Mouse (Mus musculus) thymus, postnatal 14 days (tissue): Measurements from ENCODE around the gene Kctd7.
A peak's percentile ranks its signal among the peaks of the same experiment; 100 is the strongest.

Experiments
- DNase-seq: peaks from one replicate; pipeline ENCODE4 v3.0.0; 2021

The Kctd7 gene

DNA sequence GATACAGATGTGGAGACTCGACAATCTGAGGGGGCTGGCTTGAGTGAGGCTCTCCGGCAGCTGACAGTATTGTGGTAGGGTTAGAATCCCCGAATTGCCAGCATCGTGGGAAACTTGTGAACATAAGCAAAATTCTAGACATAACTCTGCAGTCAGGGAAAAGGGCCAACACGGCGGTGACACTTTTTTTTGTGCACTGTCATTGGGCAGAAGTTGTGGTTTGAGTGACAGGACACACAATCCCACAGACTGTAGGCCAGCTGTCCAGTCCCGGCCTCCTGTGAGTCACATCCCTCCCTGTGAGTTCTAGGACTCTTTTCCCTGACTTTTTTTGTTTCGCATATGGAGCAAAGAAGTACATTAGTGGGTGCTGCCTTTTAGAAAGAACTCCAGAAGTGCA, 1.3 kb downstream of the Kctd7 start:
- no peak for DNase-seq

DNA sequence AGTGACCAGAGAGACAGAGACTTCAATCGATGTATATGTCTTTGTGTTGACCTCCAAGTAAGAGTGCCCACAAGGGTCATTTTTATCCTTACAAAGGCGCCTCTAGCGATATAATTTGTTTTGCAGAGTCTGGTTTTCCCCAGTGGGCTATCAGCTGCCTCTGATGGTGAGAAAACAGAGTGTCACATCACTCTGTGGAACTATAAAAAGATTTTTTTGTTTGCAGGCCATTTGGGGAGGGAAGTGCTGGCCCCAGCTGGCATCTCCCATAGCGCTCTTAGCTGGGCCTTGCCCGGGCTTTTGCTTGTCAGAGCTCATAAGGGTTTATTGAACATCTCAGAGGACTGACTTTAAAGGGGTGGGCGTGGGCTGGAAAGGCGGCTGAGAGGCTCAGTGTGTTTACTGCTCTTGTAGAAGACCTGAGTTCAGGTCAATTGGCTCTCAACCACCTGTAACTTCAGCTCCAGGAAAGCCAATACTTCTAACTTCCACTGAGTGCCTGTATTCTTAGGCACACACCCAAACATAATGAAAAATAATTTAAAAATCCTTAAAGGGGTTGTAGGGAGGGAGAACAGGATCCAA, 5.2 kb downstream of the Kctd7 start:
- no peak for DNase-seq

DNA sequence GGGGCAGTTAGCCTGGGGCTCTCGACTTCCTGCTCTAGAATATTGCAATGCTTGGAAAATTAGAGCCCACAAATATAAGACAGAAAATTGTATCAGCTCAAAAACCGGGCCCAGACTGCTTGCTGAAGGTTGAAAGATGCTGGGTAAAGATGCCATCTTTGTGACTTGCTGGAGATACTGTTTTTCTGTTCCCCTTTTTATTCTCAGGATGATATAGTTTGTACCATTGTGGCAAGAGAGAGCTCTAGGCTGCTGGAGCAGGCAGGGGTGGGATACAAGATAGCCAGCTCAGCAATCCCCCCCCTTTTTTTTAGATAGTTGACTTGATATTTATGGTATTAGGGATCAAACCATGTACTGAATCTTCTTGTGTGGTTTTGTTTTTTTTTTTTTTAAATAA, 9.6 kb downstream of the Kctd7 start:
- no peak for DNase-seq

DNA sequence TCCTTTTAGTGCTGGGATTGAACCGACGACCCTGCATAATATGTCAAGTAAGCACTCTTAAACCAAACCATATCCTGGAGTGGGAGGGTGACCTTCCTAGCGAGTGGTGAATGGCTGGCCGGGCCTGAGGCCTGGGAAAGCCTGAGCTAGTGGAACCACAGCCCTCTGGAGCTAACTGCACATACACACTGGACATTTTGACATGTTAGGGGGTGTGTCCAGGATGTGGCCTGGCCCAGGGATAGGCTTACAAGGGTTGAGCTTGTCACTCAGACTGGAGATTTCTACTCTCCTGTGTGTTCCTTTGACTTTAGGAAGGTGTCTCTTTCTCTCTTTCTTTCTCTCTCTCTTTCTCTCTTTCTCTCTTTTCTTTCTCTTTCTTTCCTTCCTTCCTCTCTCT, 13.9 kb downstream of the Kctd7 start:
- DNase-seq, result no peak

DNA sequence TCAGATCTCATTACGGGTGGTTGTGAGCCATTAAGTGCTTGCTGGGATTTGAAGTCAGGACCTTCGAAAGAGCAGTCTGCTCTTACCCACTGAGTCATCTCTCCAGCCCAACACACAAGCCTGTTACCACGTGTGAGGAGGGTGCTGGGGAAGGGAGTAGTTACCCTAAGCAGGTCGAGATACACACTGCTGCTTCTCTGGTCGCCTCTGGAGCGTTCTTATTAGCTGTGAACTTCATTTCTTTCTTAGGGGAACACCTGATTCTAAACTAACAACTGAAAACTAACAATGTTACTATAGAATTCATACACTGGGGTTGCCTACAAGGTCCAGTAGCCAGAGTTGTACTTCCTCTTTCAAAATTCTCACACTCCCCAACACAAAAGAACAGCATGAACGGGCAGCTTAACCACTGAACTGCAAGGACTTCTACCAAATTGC, 15.1 kb downstream of the Kctd7 start:
- no peak for DNase-seq

DNA sequence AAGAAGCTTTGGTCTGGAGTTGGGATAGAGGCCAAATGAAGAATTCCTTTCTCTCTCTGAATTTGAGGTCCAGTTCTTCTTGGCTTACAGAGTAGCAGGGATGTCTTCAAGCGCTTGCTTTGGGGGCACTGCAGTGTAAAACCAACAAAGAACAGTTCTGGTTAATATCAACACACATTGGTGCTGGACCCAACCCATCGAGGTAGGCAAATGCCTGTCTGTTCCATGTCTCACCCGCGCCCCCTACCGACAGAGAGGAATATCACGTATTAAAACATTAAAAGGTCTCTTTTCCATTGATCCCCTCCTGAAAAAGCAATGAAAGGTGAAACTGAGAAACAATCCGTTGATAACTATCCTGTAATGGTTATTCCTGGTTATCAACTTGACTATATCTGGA, 19.0 kb downstream of the Kctd7 start:
- DNase-seq, result peak; percentile 80

DNA sequence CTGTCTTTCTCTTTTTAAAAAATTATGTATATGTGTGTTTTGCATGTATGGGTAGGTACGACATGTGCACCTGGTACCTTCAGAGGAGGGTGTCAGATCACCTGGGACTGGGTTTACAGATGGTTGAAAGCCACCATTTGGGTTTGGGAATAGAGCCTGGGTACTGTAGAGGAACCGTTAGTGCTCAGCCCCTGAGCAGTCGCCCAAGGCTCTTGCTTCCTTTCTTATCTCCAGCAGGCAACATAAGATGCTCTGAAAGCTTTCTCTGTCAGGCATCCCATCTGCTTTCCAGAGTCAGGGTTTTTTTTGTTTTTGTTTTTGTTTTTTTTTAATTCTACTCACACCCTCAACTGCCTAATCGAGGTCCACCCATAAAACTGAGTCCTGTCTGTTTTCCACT, 20.6 kb downstream of the Kctd7 start:
- DNase-seq, result no peak

DNA sequence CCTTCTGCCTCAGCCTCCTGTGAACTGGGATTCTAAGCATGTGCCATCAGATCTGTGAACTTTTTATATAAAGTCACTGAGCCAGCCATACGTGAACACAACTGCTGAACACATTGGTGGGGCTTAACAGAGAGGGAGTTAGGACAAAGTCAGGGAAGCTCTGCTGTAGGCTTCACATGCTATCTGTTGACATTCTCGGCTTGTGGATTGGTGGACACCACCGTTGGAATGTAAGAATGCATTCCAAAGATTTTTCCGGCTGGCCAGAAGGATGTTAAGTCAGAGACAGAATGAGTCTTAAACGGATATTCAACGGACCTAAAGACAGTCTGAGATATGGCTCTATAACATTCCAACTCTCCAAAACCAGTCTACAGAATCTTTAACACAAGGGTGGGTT, 24.4 kb downstream of the Kctd7 start:
- DNase-seq, result no peak

DNA sequence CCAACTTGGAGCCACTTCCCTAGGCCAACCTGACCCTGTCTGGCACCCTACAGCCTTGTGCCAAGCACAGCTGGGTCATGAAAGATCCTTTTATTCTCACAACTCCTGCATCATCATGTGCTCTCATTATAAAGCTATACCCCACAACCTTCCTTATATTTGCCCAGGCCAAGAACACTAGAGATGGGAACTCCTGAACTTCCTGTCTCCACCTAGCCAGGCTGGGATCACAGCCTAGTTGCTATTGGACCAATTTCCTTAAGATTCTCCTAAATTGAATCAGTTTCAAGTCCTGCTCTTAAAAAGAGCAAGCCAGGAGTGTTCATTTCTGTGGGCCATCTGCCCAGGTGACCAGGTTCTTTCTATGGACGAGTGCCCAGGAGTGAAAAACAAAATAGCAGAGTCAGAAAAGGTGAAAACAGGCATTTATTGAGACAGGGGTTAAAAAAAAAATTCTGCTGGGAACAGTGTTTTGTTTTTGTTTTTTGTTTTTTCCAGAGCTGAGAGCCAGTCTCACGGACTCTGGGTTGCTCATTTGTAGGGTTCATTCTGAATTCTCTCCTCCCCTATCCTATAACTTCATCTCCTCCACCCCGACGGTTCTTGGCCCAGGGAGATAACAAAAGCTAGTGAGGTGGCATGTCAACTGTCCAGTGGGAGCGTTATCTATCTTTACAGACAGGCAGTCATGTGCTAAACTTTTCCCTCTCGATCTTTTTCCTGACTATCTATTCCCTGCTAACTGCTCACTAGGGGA, 26.2 kb downstream of the Kctd7 start:
- DNase-seq, result no peak

DNA sequence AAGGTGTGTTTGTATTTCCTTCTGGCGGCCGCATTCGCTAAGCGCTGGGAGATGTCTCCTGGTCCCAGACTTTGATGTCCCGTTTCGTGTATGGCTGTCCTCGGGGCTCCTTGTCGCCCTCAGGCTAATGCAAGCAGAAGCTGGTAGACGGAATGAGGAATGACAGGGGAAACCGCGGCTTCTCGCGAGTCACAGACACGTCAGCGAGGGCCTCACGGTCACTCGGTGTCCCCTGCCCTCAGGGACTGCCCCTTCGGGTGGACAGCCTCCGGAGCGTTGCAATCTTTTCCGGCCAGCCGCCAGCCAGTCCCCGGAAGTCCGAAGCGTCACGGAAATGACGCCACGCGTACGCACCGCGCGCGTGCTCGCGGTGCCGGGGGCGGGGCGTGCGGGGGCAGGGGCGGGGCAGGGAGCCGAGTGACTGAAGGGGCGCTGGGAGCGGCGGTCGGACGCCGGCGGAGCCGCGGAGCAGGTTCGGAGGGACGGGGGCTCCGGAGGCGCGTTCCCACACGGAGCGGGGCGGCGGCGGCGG, 26.8 kb downstream of the Kctd7 start, which contains the start of gene Rabgef1:
Rabgef1 (plus strand) TSS at position 376 of the 532 bp plus-strand sequence.
- peak; percentile 90 for DNase-seq

DNA sequence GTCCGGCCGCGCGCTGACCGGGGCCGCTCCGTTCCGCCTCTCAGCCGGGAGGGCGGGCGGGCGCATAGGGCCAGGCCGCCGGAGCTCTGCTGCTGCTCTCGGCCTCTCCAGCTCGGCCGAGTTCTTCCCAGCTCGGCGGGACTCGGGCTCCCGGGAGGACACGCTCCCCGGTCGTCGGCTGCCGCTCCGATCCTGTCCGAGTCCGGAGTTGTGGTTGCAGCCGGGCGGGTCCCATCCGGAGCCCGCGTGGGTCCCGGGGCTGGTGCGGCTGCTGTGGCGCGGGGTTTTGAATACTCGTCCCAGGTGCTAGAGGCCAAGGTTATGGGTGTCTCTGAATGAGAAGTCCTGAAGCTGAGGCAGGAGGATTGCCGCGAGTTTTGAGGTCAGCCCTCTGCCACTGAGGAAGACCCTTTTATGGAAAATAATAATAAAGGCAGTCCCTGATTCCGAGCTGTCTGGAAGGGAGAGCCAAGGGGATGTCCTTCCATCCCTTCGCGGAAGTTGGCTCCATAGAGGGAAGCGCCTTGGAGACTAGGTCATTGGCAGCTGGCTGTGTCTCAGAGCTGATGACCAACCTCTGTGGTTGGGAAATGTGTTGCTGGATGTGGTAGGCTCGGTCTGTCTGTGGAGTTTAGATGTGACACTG, 27.4 kb downstream of the Kctd7 start:
- peak; percentile 66 for DNase-seq

DNA sequence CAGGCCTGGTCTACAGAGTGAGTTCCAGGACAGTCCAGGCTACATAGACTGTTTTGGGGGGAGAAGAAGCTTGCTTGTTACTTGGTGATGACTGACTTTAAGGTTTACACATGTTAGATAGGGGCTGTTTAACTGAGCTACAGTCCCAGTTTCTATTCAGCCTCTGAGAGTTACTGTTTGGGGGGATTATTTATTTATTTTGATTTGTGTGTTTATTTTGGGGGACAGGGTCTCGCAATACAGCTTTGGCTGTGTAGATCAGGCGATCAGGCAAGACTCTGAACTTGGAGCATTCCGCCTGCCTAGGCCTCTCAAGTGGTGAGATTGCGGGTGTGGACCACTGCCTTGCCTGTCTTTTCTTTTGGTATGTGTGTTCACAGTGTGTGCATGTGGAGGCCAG, 28.4 kb downstream of the Kctd7 start:
- DNase-seq, result no peak

DNA sequence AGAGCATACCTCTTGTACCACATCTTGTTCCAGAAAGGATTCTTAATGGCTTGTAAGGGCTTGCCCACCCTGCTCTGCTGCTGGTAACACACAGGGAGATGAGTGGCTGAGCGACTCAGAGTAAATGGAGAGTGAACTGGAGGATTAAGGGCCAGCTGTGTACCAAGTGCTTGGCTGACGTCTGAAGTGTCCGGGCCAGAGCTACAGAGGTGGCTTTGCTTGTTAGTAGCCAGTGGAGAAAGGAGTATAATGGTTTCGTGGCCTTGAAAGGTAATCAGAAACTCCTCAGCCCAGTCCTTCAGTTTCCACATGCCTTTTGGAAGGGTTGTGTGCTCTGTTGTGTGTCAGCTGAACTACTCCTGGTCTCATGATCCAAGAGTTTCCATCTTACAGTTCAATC, 33.2 kb downstream of the Kctd7 start:
- DNase-seq, result no peak

DNA sequence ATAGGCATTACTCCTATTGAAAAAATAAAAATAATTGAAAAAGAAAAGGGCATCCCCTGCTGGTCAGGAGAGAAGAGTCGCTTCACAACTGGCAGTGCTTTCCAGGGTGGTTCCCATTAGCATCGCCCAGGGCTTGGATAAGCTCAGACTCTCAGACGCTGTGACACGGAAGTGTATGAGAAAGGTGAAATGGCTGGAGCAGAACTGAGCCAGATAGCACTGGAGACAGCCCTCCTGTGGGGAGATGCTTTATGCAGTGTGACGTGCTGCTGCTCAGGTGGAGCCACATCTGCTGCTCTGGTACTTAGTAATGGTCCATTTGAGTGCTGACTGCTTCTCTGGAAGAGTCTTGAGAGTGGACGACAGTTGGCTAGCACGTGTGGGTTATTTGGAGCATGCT, 35.7 kb downstream of the Kctd7 start:
- DNase-seq, result no peak

DNA sequence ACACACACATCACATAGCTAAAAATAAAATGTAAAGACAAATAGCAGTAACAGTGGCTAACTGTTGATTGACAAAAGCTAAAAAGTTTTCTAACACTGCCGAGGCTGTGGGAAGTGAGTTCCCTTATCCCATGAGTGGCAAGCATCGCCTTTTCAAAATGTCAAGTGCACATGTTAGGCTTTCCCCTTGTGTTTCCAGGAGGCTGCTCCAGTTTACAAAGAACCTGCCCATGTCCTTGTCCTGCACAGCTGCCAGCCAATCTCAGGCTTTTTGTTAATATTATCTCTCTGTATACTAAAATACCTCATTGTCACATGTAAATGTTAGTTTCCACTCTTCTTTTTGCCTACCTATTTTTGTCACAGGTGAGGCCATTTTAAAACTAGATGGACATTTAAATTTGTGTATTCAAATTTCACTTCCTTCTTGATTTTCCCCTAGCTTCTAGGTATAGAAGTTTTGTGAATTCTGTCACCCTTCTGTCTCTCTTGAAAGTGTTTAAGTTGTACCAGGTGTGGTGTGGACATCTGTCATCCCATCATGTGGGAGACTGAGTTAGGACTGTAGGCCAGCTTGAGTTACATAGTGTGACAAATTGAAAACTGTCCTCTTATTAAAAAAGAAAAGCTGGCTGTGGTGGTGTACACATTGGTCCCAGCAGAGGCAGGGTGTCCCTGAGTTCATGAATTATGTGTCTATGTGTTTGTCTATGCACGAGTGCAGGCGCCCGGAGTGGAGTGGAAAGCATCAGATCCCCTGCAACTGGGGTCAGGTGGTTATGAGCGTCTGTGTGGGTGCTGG, 37.3 kb downstream of the Kctd7 start:
- DNase-seq, result no peak

DNA sequence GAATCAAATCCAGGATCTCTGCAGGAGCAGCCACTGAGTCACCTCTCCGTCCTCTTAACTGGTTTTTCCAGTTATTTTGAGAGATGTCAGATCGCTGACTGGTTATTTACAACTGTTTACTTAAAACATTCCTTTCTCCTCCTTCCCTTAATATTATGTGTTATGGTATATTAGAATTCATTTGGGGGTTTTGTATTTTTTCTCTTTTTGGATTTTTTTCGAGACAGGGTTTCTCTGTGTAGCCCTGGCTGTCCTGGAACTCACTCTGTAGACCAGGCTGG, 37.8 kb downstream of the Kctd7 start:
- no peak for DNase-seq

DNA sequence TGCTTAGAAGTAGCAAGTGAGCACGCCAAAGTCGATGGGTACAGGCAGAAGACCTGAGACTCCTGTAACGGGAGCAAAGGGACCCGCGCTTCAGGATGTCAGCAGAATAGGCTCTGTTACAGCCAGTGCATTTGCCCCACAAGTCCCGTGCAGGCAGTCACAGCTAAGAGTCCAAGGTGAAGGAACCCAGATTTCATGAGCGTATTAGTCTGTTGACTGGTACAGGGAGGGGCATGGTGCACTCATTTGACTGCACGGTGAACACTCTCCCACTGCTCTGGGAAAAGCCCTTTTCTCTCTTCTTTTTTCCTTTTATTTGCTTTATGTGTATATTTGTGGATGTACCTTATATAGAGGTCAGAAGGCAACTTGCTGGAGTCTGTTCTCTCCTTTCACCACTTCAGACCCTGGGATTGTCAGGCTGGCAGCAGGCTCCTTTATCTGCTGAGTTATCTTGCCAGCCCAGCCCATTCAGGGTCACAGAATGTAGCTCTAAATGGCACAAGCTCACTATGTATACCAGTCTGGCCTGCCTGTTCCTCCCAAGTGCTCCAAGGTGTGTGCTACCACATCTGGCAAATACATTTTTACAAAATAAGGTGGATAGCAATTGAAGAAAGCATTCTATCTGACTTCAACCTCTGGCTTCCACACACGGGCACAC, 39.7 kb downstream of the Kctd7 start:
- DNase-seq, result no peak

DNA sequence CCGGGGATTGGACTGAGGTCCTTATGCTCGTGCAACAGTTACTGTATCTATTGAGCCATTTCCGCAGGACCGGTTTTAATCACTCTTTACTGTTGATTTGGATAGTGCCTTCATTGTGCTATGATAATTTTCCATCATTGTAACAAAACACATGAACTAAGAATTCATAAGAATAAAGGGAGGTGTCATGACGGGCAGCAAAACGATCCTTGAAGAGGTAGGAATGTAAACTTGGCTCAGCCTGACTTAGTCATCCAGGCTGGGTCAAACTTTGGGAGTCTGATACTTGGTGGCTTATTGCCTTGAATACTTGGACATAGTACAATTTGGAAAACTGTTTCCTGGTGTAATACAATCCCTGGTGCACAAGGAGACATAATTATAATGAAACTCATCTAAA, 40.7 kb downstream of the Kctd7 start:
- DNase-seq, result no peak

DNA sequence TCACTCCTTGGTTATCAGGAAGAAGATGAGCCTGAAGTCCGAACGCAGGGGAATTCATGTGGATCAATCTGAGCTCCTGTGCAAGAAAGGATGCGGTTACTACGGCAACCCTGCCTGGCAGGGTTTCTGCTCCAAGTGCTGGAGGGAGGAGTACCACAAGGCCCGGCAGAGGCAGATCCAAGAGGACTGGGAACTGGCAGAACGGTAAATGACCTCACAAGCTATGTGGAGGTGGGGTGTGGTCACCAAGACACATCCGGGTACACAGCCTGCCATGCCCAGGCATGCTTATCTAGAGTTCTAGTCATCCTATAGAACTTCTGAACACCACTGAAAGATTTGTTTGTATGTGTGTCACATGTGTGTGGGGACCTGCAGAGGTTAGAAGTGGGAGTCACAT, 42.7 kb downstream of the Kctd7 start:
- DNase-seq, result no peak

DNA sequence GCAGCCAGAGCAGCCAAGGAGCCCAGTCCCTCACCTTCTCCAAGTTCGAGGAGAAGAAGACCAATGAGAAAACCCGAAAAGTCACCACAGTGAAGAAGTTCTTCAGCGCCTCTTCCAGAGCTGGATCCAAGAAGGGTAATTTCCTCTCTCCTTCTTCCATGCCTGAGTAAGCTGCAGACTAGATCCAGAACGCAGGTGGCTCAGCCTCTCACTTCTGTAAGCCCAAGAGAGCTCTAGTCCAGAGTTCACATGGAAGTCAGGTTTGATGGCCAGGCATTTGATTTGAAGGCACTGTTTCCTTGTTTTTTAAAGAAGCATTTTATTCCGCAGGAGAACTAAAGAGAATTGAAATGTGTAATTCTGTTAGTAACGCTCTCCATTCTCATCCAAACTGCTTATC, 46.2 kb downstream of the Kctd7 start:
- DNase-seq, result no peak

DNA sequence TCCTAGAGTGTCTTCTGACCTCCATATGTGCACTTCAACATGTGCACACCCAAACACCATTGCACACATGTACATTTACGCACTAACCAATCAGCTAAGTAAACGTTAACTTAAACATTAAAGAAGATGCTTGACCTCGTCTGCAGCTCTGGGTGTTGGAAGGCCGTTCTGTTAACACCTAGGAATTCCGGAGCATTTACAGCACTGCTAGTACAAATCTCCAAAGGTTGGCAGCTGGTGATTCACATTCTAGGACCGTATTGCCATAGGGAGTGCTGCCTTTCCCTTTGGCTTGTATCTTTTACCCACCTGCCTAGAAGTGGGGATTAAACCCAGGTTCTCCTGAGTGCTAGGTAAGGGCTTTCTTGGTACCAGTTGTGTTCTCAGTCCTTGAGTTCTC, 47.2 kb downstream of the Kctd7 start:
- no peak for DNase-seq

DNA sequence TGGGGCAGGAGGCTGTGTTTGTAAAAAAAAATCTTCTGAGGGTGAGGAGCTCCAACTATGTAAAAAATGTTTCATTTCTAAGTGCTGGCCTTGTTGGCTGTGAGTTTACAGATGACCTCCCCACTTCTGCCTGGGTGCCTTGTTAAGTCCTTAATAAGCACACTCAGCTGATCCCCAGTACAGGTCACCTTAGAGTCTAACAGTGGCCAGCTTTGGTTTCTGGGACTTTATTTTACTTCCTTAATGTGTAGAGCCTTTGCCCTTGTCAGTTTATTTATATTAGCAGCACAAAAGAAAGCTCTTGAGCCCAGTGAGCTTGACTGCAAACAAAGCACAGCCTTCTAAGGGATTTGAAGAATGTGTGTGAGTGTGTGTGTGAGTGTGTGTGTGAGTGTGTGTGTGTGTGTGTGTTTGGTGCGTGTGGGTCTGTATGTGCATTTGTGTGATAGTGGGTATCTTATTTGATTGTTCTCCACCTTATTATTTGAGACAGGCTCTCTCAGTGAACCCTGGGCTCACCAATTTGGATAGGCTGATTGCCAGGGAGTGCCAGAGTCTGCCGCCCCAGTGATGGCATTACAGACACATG, 47.8 kb downstream of the Kctd7 start:
- DNase-seq, result no peak

DNA sequence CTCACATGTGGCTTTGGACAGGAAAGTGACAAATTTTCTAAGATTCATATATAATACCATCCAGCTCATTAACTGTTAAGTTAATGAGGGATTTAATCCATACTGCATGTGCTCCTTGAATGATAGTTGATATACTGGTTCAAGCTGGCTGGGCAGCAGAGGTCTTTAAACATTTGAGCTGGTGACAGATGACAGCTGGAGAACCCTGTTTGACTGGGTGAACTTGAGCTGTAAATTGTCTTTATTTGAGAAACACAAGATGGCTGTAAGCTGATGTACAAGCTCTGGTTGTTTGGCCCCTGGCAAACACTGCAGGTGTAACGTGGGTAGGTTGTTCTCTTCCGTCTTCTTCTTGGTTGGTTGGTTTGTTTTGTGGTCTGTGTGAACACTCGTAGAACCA, 49.1 kb downstream of the Kctd7 start:
- DNase-seq, result no peak
